Mouse (Mus musculus) kidney, adult 8-10 months (tissue): ENCODE results near the gene Synj2.

Source experiments
- DNase-seq, 2 experiments: peaks; one replicate each; pipeline ENCODE4 v3.0.0; 2022

The Synj2 gene

GRCm38 (mm10) chr17:5941230-5942043 is at the start of gene Synj2:
Gene Synj2 (plus strand): TSS chr17:5941280.
- peak in 1 of 2 experiments; percentile 36 for DNase-seq

- no peak for DNase-seq
These were observed 49.0 kb upstream of the Synj2 start for GRCm38 (mm10) chr17:5891933-5892683.

DNA sequence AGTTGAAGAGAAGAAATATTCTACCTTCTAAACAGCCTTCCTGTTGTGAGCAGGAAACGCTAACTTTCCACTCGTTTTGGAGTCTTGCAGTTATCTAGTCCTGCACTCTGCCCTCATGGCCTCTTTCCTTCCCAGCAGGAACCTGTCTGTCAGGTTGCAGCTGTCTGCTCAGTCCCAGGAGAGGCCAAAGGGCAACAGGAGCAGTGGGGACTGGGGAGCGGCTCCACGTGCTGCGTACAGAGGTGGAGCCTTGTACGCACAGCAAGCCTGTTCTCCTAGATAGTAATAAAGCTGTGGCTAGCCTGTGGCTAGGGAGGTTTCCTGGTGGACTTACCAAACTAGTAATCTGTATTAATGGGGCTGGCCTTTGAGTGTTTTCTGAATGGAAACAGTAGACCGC is 48.0 kb upstream of the Synj2 start:
- DNase-seq: peak; percentile 76 to 81

DNA sequence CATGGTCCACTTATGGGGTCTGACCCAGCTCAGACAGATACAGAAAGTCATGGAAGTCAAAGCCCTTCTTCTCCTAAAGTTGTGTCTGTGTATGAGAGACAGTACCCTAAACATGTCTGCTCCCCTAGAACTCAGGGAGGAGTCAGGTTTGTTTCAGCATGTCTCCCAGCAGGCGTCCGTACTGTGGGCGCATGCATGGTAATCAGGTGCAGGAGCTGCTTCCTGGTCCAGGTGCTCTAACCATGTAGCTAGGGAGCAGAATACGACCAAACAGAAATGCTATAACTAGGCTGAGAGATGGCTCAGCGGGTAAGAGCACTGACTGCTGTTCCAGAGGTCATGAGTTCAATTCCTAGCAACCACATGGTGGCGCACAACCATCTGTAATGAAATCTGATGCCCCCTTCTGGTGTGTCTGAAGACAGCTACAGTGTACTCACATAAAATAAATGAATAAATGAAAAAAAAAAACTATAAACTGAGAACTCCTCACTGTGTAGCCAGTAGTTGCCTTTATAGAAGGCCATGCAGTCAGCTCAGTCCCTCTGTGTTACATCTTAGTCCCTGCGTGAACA is 47.4 kb upstream of the Synj2 start:
- DNase-seq: no peak

GRCm38 (mm10) chr17:5896066-5896465 is 45.0 kb upstream of the Synj2 start:
- DNase-seq: no peak

GRCm38 (mm10) chr17:5896607-5897006 is 44.5 kb upstream of the Synj2 start:
- no peak for DNase-seq

DNA sequence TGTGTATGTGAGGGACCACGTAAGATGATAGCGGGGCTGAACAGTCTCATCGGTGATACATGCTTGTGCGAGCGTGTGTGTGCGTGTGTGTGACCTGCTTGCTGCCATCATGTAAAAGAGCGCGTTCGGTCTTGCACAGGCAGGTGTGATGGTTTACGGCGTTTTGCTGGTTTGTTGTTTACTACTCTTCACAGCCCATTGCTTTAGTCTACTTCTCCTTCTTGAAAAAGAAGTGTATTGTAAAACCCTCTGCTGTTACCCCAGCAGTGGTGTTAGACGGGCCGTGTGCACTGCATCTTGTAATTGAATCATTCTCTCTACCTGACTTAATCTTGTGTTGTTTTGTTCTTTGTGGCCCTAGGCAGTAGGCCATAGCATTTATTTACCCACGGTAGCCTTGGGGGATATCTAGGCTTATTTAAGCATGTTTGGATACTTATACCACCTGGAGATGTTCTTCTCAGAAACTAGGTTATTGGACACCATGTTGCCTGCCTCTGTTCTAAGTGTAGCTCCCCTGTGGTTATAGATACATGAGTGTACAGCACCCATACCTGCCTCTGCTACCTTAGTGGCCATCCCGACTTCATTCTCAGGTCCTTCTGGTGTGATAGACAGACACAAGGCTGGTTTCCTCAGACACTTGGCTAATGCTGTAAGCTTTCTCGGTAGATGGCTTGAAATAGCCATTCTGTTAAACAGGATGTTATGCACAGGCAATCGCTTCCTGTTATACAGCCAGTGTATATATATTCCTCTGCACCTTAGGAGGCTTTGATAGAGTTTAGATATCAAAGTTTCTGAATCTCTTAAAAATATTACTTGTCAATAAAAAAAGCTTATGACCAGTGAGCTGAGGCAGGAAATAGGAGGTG is 43.5 kb upstream of the Synj2 start:
- DNase-seq: no peak

DNA sequence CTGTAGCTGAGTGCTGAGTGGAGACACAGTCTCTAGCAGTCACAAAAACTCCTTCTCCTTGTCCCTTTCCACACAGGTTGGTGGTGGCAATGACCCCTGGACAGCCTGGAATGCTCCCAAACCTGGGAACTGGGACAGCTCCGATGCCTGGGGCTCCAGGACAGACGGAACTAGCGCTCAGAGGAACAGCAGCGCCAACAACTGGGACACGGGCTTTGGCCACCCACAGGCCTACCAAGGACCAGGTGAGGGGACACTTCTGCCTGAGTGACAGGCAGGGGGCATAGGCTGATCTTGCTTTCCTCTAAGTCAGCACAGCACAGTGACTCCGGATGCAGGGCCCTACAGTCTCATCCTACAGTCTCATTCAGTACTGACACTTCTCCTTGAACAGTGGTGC is 41.8 kb upstream of the Synj2 start:
- no peak for DNase-seq

- DNase-seq: no peak
These were observed 39.7 kb upstream of the Synj2 start for GRCm38 (mm10) chr17:5901381-5901780.

DNA sequence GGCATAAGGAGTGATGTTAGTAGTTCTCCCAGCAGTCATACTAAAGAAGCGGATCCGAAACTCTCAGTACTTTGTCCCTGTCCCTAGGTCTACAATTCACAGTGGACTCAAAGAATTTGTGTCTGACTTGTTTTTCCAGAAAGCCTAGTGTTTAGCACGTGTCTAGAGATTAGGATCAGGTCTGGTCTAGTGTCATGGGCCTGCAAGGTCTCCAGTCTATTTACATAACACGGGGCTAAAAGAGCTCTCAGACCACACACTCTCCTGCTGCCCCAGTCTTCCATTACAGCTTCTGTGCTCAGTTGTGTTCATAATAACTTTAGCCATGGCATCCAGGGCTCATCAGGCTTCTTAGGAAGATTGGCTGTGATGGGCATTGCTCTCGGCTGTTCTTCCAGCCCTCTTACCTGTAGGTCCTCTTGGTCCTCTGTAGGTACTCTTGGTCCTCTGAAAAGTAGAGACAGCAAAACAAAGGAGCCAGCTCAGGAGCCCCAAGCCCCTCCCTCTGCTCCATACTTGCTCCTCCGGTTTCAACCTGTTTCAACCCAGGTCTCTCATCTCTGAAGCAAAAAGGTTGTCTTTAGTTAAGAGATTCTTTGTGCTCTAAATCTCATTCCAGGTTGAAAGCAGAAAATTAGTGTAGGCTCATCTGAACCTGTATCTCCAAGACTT is 37.3 kb upstream of the Synj2 start:
- no peak for DNase-seq

DNA sequence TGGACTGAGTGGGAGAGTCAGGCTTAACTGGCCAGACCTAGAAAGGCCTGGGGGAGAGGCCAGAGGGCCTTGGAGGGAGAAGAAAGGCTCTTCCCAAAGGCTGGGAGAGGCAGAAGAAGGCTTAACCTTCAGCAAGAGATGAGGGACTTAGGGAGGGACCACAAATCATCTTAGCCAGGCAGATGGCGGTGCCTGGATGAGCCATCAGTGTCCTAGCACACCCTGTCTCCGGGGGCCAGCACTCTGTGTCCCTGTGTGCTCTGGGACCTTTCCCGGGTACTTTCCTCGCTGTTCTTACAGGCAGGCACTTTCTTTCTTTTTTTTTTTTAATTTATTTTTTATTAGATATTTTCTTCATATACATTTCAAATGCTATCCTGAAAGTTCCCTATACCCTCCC is 31.4 kb upstream of the Synj2 start:
- no peak for DNase-seq

- no peak for DNase-seq
These were observed 29.5 kb upstream of the Synj2 start for GRCm38 (mm10) chr17:5911591-5911990.

DNA sequence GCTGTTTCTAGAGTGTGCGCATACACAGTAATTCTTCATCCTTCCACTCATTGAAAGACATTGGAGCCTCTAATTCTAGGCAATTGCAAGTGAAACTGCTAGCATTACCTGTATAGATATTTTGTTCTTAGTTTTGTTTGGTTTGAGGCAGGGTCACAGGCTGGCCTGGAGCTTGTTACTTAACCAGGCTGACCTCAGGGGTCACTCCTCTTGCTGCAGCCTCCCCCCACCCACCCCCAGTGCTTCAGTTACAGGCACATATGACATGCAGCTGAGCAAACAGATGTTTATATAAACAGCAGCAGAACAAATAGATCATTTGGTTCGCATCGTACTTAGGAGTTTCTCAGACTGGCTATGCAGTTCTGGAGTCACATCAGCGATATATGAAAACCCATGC is 28.3 kb upstream of the Synj2 start:
- DNase-seq: no peak

GRCm38 (mm10) chr17:5914217-5914616 is 26.9 kb upstream of the Synj2 start:
- no peak for DNase-seq

DNA sequence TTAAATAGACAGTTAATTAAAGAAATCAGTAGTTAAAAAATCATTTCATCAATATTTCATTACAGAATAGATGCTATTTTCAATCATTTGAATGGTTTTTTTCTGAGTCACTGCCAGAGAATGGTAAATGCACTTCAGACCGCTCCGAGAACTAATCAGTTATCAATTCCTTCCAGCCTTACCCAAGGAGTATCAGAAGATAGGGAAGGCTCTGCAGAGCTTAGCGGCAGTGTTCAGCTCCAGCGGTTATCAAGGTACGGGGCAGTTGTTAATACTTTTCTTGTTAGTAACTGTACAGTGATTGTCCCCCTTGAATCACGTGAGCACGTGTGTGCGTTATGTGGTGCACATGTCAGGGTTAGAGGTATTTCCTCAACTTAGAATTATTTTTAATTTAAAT is 19.1 kb upstream of the Synj2 start:
- DNase-seq: no peak

- DNase-seq: no peak
These were observed 17.8 kb upstream of the Synj2 start for GRCm38 (mm10) chr17:5923281-5923680.

DNA sequence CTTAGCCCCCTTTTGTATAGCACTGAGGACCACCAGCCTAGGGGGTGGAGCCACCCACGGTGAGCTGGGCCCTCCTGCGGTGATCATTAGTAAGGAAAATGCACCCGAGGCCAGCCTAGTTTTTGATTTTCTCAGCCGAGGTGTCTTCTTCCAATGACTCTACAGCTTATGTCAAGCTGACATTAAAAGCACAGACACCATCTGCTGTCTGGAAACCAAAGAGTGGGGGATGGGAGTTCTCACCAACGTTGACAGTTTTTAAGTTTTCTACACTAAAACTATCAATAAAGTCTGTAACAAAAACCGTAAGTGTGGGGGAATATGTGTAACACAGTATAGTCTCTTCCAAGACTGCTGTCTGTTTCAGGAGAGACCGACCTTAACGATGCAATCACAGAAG is 16.8 kb upstream of the Synj2 start:
- no peak for DNase-seq

- DNase-seq: no peak
These were observed 14.4 kb upstream of the Synj2 start for GRCm38 (mm10) chr17:5926710-5927109.

DNA sequence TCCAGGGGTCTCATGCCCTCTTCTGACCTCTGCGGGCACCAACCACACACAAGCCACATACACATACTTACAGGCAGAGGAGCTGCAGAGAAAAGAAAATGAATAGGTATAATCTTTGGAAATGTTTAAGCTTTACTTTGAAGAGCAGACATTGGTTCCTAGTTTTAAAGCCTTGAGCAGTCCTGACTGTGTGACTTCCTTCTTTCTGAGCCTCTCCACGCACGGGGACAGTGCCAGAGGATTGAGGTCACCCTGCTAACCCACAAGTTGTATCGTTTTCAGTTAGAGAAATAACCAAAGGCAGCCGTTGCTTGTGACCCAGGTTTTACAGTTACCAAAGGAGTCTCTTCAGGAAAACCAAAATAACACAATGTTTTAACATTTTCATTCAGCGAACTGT is 12.0 kb upstream of the Synj2 start:
- no peak for DNase-seq

GRCm38 (mm10) chr17:5932161-5932560 is 8.9 kb upstream of the Synj2 start:
- DNase-seq: no peak

DNA sequence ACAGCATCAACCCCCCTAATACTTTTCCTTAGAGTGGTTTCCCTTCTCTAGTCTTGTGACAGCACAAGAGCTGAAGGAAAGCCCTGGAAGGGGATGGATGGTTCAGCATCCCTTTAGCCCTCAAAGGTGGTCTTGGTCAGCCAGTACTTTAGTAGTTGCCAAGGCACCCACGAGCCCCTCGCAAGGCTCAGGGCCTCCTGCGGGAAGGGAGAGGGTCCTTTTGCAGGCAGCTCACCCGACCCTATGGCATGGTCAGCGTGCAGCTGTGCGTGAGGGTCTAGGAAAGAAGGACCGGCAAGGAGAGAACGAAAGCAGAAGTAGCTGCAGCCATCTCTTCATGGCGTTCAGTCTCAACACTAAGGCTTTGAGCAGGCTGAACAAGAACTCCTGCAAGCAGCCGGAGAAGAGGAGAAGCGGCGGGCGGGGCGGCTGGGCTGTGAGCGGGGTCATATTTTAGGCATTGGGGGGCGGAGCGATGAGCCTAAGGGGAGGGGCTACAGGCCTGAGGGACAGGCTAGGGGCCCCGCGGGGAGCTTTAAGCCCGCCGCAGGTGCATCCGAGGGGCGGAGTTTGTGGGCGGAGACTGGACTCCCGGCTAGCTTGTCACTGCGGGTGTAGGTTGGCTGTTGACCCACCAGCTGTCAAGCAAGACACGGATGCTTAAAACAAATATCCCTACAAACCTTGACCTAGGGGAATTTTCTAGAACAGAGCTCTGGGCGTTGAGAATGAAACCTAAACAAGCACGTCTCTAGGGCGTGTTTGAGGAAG is 6.3 kb upstream of the Synj2 start:
- DNase-seq: peak; percentile 77 to 84

- no peak for DNase-seq
These were observed 5.4 kb upstream of the Synj2 start for GRCm38 (mm10) chr17:5935680-5936079.
